Mouse (Mus musculus): ENCODE data around the gene Aanat. TPM values are rescaled to one million over a fixed set of nuclear protein-coding genes. Genes with fewer than 3 reads are reported as not detected.

Aanat gene
- polyA plus RNA-seq, 1 experiment from 2014 or later = not detected

DNA sequence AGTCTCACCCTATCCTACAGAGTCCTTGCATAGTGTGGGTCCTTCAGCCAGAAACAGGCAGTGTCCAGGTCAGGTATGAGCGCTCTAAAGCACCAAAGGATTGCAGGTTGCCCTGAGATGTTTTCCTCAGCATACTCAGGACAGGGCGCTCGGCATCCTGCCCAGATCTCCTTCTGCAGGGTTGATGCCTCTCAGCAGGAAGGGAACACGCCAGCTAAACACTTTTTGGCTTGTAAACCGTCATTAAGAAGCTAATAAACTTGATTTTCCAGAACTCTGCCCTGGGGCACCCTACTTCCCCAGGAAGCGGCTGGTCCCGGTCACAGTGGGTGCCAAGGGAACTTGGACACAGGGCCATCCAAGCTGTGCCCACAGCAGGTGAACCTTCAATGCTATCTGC is 32.9 kb downstream of the Aanat start:
- Histone ChIP-seq H3K9me3 (no peaks in the 10 kb centered on the region), H3K27ac (peak overlapping the region; percentile 48; the same call in 1 of the 2 replicates), H3K4me3 (no peak overlapping the region), H3K36me3 (no peaks in the 10 kb centered on the region), H3K27me3 (ENCODE audit: insufficient read depth, poor library complexity, severe bottlenecking) (no peaks in the 10 kb centered on the region), H3K4me1 (peaks cover 98% of the 10 kb centered on the region)
- WGBS = 88% methylated on average over 7 of the region's 7 CpGs
- no peak for DNase-seq (ENCODE audit: low spot score)

- no peak for DNase-seq (ENCODE audit: low spot score)
- H3K27ac ChIP-seq = peak overlapping the region; percentile 63; the same call in 1 of the 2 replicates
- no peaks in the 10 kb centered on the region for H3K9me3 ChIP-seq
- H3K4me3 ChIP-seq = no peak overlapping the region
- H3K4me1 ChIP-seq = peaks cover 98% of the 10 kb centered on the region
- no peaks in the 10 kb centered on the region for H3K27me3 ChIP-seq (ENCODE audit: insufficient read depth, poor library complexity, severe bottlenecking)
- no peaks in the 10 kb centered on the region for H3K36me3 ChIP-seq
- 80% methylated on average over 8 of the region's 8 CpGs for WGBS
Observed at GRCm38 (mm10) chr11:116619561-116619960, 33.3 kb downstream of the Aanat start.

DNA sequence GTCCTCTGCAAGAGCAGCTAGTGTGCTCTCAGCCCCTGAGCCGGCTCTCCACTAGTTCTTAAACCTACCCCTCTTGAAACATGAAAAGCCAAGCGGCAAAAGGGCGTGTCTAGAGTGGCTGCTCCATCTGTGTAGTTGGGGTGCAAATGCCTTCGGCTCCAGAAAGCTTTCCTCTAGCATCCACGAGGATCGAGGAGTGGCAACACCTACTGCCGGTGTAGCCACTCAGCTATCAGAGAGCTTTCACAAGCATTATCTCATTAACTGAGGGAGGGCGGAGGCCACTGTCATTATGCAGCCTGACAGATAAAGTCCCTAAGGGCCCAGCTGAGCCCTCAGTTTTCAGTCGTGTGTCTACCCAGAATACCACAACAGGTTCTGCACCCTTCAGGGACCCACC is 33.8 kb downstream of the Aanat start:
- H3K27ac ChIP-seq = peak overlapping the region; percentile 63

GRCm38 (mm10) chr11:116620559-116621253 is 34.5 kb downstream of the Aanat start:
- no peak for DNase-seq (ENCODE audit: low spot score)

More for the DNA sequence above, 33.8 kb downstream of the Aanat start:
- peak; percentile 87 for DNase-seq (ENCODE audit: low spot score)
- WGBS = 15% methylated on average over 9 of the region's 9 CpGs
- Histone ChIP-seq H3K9me3 (no peaks in the 10 kb centered on the region), H3K36me3 (no peaks in the 10 kb centered on the region), H3K4me1 (peaks cover 98% of the 10 kb centered on the region), H3K4me3 (peak overlapping the region; percentile 1; the same call in 1 of the 2 replicates), H3K27me3 (ENCODE audit: insufficient read depth, poor library complexity, severe bottlenecking) (no peaks in the 10 kb centered on the region)

GRCm38 (mm10) chr11:116621258-116621704 is 35.0 kb downstream of the Aanat start:
- Histone ChIP-seq H3K9me3 (no peaks in the 10 kb centered on the region), H3K27ac (peak overlapping the region; percentile 63), H3K4me1 (peaks cover 94% of the 10 kb centered on the region), H3K27me3 (ENCODE audit: insufficient read depth, poor library complexity, severe bottlenecking) (no peaks in the 10 kb centered on the region), H3K36me3 (no peaks in the 10 kb centered on the region), H3K4me3 (peak overlapping the region; percentile 27)
- no peak for DNase-seq (ENCODE audit: low spot score)
- WGBS = 38% methylated on average over 6 of the region's 6 CpGs

More at GRCm38 (mm10) chr11:116620559-116621253, 34.5 kb downstream of the Aanat start:
- no peaks in the 10 kb centered on the region for H3K36me3 ChIP-seq
- no peaks in the 10 kb centered on the region for H3K27me3 ChIP-seq (ENCODE audit: insufficient read depth, poor library complexity, severe bottlenecking)
- H3K4me1 ChIP-seq = peaks cover 98% of the 10 kb centered on the region
- no peaks in the 10 kb centered on the region for H3K9me3 ChIP-seq
- peak overlapping the region; percentile 63 for H3K27ac ChIP-seq
- WGBS = 65% methylated on average over 10 of the region's 10 CpGs
- peak overlapping the region; percentile 27 for H3K4me3 ChIP-seq

GRCm38 (mm10) chr11:116623281-116624124 is 37.3 kb downstream of the Aanat start:
- no peaks in the 10 kb centered on the region for H3K27me3 ChIP-seq (ENCODE audit: insufficient read depth, poor library complexity, severe bottlenecking)
- DNase-seq (ENCODE audit: low spot score) = no peak
- H3K36me3 ChIP-seq = no peaks in the 10 kb centered on the region
- H3K27ac ChIP-seq = peak overlapping the region; percentile 89
- H3K4me1 ChIP-seq = peaks cover 88% of the 10 kb centered on the region
- no peaks in the 10 kb centered on the region for H3K9me3 ChIP-seq
- WGBS = 4% methylated on average over 40 of the region's 40 CpGs
- peak overlapping the region; percentile 86 for H3K4me3 ChIP-seq

DNA sequence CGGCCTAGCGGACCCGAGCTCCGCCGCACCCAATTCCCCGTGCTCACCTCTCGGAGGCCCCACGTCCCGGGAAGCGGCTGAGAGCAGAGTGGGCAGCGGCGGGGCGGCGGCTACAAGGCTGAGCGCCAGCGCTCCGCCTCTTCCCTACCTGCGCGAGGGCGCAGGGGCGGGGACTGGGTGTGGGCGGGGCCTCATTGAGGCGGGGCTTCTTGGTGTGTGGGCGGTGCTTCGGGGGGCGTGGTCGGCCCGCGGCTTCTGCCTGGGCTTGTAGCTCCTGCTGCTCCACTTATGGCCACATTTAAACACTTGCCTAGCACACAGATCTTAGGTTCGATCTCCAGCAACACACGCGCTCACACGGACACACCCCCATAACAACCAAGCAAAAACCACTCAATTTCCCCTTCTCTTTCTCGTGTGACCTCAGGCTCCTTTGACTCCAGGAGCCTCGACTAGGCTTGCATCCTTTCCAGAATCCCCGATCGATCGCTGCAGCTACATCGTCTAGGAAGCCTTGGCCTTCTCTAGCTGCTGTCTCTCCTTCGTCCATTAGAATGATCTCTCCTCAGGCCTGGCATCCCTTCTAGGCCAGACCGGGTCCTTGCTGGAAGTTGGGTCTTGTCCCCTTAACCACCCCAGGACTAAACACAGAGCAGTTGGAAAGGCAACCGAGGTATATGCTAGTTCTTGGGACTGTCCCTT is 38.0 kb downstream of the Aanat start:
- DNase-seq (ENCODE audit: low spot score) = peak; percentile 96
- H3K9me3 ChIP-seq = no peaks in the 10 kb centered on the region
- no peaks in the 10 kb centered on the region for H3K36me3 ChIP-seq
- 13% methylated on average over 40 of the region's 42 CpGs for WGBS
- H3K4me1 ChIP-seq = peaks cover 88% of the 10 kb centered on the region
- no peaks in the 10 kb centered on the region for H3K27me3 ChIP-seq (ENCODE audit: insufficient read depth, poor library complexity, severe bottlenecking)
- peak overlapping the region; percentile 86 for H3K4me3 ChIP-seq
- peak overlapping the region; percentile 89 for H3K27ac ChIP-seq

DNA sequence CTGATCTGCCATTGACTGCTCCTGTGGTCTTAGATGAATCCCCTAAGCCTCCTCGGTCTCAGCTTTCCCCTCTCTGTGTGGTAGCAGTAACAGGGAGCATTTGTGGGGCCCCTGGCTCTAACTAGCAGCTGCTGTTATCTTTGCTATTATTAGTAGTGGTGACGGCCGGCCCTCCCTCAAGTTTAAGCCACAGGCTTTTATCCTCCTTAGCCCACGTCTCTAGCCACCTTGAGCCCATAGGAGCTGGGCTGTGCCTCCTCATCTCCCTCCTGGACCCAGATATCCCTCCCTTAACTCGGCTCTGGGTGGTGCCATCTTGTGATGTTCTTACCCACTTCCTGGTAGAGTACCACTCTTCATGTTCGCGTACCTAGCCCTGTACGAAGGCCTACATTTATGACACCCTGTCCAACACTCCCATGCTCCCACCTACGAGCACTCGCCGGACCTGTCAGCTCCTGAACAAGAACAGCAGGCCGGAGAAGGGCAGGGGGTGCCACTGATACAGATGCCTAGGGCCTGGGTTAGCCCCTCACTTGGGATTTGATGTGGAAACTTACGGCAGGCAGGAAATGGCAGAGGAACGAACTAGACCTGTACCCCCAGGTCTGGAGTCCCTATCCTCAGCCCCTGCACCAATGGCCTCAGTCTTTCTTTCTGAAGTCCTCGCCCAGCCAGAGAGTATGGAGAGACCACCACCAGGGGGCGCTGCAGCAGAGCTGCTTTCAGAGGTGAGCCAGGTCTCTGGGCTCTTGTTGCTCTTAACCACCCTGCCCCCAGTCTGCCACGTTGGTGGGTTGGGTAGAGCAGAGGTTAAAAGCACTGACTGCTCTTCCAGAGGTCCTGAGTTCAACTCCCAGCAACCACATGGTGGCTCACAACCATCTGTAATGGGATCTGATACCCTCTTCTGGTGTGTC is 39.1 kb downstream of the Aanat start:
- Histone ChIP-seq H3K27me3 (ENCODE audit: insufficient read depth, poor library complexity, severe bottlenecking) (no peaks in the 10 kb centered on the region), H3K36me3 (no peaks in the 10 kb centered on the region), H3K4me3 (peak overlapping the region; percentile 86), H3K9me3 (no peaks in the 10 kb centered on the region), H3K4me1 (peaks cover 87% of the 10 kb centered on the region), H3K27ac (peak overlapping the region; percentile 89)
- peak; percentile 79 for DNase-seq (ENCODE audit: low spot score)
- 58% methylated on average over 17 of the region's 17 CpGs for WGBS

DNA sequence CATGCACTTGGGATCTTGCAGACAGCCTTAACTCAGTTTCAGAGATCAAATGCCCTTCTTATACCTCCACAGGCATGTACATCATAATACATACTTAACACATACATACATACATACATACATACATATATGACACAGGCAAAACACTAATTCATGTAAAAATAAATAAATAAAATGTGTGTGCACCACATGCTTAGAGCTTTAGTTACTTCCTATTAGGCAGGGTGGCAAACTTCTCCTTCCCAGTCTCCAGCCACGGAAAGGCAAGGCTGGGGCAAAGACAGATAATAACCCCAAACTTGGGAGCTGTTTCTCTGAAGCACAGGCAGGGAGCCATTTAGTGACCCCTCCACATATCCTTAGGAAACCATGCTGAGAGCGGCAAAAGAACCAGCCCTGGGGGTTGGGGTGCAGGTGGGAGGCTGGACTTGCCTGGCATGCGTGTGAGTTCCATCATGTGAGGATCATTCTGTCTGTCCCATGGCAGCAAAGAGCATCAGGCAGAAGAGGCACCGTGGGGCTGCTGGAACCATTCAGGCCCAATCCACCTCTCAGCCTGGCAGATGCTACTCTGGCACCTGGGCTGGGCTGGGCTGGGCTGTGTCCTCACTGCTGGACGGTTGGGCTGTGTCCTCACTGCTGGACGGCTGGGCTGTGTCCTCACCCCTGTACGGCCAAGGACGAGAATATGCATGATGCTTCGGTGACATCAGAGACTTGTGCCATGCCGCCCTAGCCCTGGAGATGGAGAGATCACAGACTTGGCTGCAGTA is 40.3 kb downstream of the Aanat start, which contains the start of gene Rhbdf2:
Gene Rhbdf2, minus strand, starts transcription at position 721 of the 773 bp plus-strand sequence.
- 0 out of 2 replicates have a peak within 1 kb of the TSS, but pooled peaks have one; percentile 18 for H3K4me3 ChIP-seq
- no peaks in the 10 kb centered on the region for H3K27me3 ChIP-seq (ENCODE audit: insufficient read depth, poor library complexity, severe bottlenecking)
- peak within 1 kb of the TSS; percentile 89 for H3K27ac ChIP-seq
- no peaks in the 10 kb centered on the region for H3K36me3 ChIP-seq
- DNase-seq (ENCODE audit: low spot score) = peak; percentile 78
- H3K9me3 ChIP-seq = no peaks in the 10 kb centered on the region
- WGBS = 49% methylated on average over 10 of the region's 10 CpGs
- peaks cover 84% of the 10 kb centered on the region for H3K4me1 ChIP-seq

DNA sequence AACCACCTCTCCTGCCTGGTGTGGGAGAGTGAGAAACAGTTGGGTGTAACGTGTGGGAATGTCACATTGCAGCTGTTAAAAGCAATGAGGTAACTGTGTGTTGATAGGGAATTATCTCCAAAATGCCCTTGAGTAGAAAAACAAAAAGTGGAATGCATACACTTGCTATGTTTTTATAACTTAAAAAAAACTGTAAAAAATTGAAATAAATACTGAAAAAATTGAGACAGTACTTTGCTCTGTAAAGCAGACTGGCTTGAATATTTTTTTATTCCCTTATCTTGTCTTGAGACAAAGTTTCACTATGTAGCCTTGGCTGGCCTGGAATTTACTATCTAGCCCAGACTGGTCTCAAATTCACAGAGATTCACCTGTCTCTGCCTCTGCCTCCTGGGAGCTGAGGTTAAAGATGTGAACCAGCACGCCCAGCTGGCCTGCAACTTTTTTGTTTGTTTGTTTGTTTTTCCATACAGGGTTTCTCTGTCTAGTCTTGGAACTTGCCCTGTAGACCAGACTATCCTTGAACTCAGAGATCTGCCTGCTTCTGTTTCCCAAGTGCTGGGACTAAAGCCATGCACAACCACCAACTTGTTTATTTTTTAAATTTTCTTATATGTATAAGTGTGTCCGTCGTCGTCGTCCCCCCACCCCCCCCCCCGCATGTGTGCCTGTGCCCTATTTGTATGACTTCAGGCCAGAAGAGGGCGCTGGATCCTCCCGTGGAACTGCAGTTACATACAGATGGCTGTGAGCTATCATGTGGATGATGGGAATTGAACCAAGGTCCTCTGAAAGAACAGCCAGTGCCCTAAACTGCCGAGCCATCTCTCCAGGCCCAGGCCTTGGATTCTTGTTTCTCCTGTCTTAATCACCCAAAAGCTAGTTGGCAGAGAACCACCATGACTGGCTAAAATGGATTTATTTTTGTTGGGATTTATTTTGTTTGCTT is 41.1 kb downstream of the Aanat start:
- no peaks in the 10 kb centered on the region for H3K36me3 ChIP-seq
- no peaks in the 10 kb centered on the region for H3K9me3 ChIP-seq
- no peaks in the 10 kb centered on the region for H3K27me3 ChIP-seq (ENCODE audit: insufficient read depth, poor library complexity, severe bottlenecking)
- H3K27ac ChIP-seq = peak overlapping the region; percentile 38
- 35% methylated on average over 10 of the region's 10 CpGs for WGBS
- peaks cover 75% of the 10 kb centered on the region for H3K4me1 ChIP-seq
- DNase-seq (ENCODE audit: low spot score) = no peak
- no peak overlapping the region for H3K4me3 ChIP-seq

Data from heart, embryonic 10.5 days (tissue).